Mouse (Mus musculus) layer of hippocampus, postnatal 10 days (tissue): ENCODE data around the gene Ccnd1. TPM values are rescaled to one million over a fixed set of nuclear protein-coding genes. Genes with fewer than 3 reads are reported as not detected.

Experiments used
- total RNA-seq, 2 experiments: library from RNA; stranded (reverse); gene quantifications; 2 replicates each; pipeline ENCODE4 v1.2.3; 2021

Gene Ccnd1
- total RNA-seq, 2 experiments from 2014 or later: 27.7 to 37.3 TPM

Other genes starting within 250 kb of the Ccnd1 start
- gene Ano1, start 188.0 kb downstream of the Ccnd1 start, total RNA-seq: 1 to 10 TPM; 3.6 to 5.0 TPM
- gene Fgf3, start 101.8 kb downstream of the Ccnd1 start, total RNA-seq: not detected
- not detected for gene Fgf4, start 92.6 kb downstream of the Ccnd1 start, total RNA-seq
- not detected for gene Fgf15, start 43.4 kb downstream of the Ccnd1 start, total RNA-seq
- 10 to 100 TPM; 27.8 to 32.4 TPM for gene LTO1, start 24.8 kb downstream of the Ccnd1 start, total RNA-seq